Mouse (Mus musculus): ENCODE results near the gene Plcb1.

The Plcb1 gene

DNA sequence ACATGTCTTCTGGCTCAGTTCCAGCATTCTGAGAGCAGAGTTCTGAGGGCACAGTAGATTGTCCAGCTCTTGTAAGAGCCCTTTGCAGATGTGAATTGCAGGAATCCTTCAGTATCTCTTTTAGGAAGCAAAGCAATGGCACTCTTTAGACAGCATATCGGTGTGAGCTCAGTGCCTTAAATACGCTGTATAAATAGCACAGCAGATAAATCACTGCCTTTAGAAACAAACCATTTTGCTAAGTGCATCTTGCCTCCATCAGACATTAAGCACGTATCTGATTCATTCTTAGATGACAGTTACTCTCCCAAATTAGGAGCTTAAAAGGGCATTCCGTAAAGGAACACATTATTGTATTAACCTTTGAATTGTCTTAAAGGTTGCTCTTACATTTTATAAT is 416.5 kb downstream of the Plcb1 start:
- DNase-seq (ENCODE audit: low read depth, low spot score) = no peak

- no peak for DNase-seq (ENCODE audit: low read depth, low spot score)
Measured at GRCm38 (mm10) chr2:135204141-135205120, 418.6 kb downstream of the Plcb1 start.

- no peak for DNase-seq (ENCODE audit: low read depth, low spot score)
Measured at GRCm38 (mm10) chr2:135208890-135209289, 423.0 kb downstream of the Plcb1 start.

DNA sequence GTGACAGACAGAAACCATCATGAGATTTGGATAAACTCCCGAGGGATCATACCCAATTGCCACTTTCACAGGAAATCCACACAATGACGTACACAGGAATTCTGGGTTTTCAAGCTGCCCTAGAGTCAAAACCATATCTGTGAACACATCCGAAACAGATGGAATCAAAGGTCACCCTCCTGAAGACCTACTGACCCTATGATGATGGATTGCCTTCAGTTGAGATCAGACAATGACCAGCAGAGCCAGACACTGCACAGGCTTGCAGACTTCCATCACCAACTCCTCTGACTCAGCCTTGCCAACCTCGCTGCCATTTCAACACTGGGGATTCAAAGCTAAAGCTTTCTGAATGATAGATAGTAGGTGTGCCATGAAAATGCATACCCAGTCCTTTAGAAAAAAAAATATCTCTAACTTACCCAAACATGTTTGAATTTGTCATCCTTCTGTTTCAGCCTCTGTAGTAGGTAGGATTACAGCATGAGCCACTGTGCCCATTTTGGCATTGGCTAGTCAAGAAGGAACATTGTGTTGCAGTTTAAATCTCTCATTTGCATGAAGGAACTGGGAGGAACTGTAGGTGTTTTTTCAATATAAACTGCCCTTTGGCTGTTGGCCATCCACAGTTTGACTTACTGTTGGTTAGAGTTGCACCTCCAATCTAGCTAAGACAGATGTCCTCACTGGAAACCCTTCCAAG is 429.0 kb downstream of the Plcb1 start:
- no peak for DNase-seq (ENCODE audit: low read depth, low spot score)

GRCm38 (mm10) chr2:135219406-135219805 is 433.5 kb downstream of the Plcb1 start:
- DNase-seq (ENCODE audit: low read depth, low spot score) = no peak

DNA sequence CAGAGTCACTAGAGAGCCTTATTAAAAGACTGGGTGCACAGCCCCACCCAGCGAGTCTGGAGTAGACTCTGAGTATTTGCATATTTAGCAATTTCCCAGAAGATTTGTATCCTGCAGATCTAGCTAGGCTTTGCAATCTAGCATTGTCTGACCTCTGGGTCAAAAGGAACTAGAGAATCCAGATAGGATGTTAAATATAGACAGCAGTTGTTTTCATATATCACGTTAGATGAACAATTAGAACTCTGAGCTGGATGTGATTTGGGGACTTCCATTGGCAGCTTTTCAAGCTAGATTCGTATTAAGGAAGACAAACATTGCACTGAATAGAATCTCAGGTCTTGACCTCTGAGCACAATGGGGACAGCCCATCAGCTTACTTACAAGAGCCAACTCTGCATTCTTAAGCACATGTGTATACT is 439.7 kb downstream of the Plcb1 start:
- no peak for DNase-seq (ENCODE audit: low read depth, low spot score)

DNA sequence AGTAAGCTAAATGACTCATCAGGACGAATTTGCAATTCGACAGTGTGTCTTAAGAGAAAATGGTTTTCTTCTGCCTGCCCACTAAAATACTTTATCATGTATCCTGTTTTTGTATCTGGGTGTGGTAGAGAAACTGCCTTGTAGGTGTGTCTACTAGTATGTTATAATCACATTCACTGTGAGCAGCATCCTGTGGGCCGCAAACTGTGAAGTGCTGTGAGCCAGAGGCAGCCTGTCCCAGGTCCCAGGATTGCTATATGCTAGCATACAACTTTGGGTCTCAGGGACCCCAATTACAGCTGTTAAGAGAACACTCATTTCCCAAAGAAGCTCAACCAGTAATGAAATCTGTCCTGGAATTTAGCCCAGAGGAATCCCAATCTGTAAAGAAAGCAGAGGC is 444.4 kb downstream of the Plcb1 start:
- no peak for DNase-seq (ENCODE audit: low read depth, low spot score)

DNA sequence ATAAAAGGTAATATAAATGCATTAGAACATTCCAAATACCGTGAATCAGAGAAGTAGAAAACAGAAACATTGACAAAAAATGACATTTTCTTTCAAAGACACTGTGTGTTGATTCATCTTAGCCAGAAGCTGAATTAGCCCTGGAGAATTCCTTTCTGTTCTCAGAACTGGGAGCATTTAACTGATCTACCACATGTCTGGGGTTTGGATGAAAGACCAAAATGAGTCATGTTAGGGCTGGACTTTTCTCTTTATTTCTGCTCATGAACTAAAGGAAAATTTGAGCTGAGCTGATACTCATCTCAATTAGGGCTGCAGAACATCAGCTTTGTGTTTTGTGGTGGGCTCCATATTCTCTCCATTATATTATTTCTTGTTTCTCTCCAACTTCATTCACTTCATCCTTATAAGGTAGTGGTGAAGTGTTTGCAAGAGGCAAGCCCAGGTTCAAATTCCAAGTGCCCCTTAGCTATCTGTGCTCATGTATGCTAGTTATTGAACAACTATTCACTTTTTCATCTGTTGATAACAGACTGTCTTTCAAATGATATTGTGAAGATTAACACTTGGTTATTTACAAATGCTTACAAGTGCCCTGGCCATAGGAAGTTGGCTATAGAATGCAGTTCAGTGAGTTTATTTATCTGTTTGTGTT is 456.9 kb downstream of the Plcb1 start:
- DNase-seq (ENCODE audit: low read depth, low spot score) = no peak

DNA sequence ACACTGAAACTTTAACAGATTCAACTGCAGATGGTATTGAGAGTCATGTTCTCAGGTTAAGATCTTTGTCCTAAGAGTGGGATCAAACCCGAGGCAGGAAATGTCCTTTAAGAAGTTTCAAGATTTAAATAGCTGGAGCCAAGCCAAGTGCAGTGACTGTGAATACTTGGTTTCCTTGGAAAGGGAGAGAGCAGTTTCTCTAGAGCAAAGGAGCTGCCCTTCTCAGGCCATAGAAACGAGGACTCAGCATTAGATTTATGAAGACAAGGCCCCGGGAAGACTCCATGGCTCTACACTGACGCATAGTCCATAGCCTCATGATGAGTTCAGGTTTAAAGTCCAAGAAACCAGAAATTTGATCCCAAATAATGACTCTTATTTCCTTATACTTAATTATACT is 457.9 kb downstream of the Plcb1 start:
- no peak for DNase-seq (ENCODE audit: low read depth, low spot score)

GRCm38 (mm10) chr2:135249925-135250324 is 464.1 kb downstream of the Plcb1 start:
- no peak for DNase-seq (ENCODE audit: low read depth, low spot score)

GRCm38 (mm10) chr2:135251821-135252315 is 466.0 kb downstream of the Plcb1 start:
- no peak for DNase-seq (ENCODE audit: low read depth, low spot score)

- no peak for DNase-seq (ENCODE audit: low read depth, low spot score)
Measured at GRCm38 (mm10) chr2:135259136-135259535, 473.3 kb downstream of the Plcb1 start.

GRCm38 (mm10) chr2:135263943-135264342 is 478.1 kb downstream of the Plcb1 start:
- DNase-seq (ENCODE audit: low read depth, low spot score) = no peak

- no peak for DNase-seq (ENCODE audit: low read depth, low spot score)
Measured at GRCm38 (mm10) chr2:135274949-135275348, 489.1 kb downstream of the Plcb1 start.

DNA sequence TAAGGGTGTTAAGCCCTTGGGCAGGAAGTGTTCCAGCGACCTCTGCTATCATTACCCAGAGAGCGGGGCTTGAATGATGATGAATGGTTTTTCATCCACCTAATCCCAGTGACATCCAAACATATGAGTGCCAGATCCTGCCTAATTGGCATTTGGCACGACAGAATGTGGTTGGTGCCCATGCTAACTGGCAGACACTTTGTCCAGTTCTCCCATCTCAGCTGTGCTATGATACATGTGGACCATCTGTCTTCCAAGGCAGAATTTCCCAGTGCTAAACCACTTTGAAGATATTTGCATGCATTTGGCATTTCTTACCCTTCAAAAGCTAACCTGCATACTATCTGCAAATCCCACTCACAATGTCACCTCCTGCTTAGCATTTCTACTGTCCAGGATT is 492.6 kb downstream of the Plcb1 start:
- DNase-seq (ENCODE audit: low read depth, low spot score) = no peak

- no peak for DNase-seq (ENCODE audit: low read depth, low spot score)
Measured at GRCm38 (mm10) chr2:135279026-135279425, 493.2 kb downstream of the Plcb1 start.

DNA sequence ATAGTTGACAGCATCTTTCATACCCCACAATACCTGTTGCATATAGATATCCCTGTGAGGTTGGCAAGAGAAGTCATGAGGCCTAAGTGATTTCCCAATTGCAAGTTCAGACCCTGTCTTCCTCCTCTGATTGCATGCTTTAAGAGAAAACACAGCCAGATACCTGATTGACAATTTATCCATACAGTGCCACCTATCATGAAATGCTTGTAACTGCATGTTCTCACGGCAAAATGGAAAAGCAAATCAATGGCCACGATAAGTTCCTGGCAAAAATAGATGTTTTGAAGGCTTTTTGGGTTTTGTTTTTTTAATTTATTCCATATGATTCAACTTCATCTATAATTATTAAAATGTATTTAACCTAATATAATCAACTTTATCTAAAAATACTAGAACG is 497.9 kb downstream of the Plcb1 start:
- DNase-seq (ENCODE audit: low read depth, low spot score) = no peak

- DNase-seq (ENCODE audit: low read depth, low spot score) = no peak
Measured at GRCm38 (mm10) chr2:135296184-135296769, 510.4 kb downstream of the Plcb1 start.

GRCm38 (mm10) chr2:135300480-135300879 is 514.6 kb downstream of the Plcb1 start:
- no peak for DNase-seq (ENCODE audit: low read depth, low spot score)

- DNase-seq (ENCODE audit: low read depth, low spot score) = no peak
Measured at GRCm38 (mm10) chr2:135302483-135302882, 516.6 kb downstream of the Plcb1 start.

DNA sequence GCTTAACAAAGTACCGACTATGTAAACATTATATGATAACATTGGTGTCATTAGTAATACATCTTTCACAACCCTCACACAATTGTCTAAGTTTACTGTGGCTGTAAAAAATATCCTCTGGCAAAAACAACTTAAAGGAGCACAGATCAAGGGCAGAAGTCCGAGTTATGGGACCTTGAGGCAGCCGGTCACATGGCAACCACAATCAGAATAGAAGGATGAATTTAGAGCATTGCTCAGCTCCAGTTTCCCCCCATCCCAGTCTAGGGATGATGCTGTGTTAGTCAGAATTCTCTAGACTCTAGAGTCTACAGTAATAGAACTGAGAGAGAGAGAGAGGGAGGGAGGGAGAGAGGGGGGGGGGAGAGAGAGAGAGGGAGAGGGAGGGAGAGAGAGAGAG is 519.3 kb downstream of the Plcb1 start:
- DNase-seq (ENCODE audit: low read depth, low spot score) = no peak
